Mouse (Mus musculus) left cerebral cortex, postnatal 14 days (tissue): ENCODE measurements around the gene Otog. TPM values are rescaled to one million over a fixed set of nuclear protein-coding genes. Genes with fewer than 3 reads are reported as not detected.

Experiments
- DNase-seq, 2 experiments: peaks; one replicate each; pipeline ENCODE4 v3.0.0; 2021 to 2022; ENCODE audit warnings: low spot score in 2 of 2, mixed read lengths in 1 of 2
- intact Hi-C: fragments of 180-260 bp; cut with DNase I; formaldehyde crosslinking; loops from one replicate; pipeline ENCODE4 v1.15.1; 2025
- total RNA-seq, 2 experiments: library from RNA; stranded (reverse); gene quantifications; 2 replicates each; pipeline ENCODE4 v1.2.3; 2021

Gene Otog
- total RNA-seq, 2 experiments from 2014 or later = 0.21 to 0.24 TPM

DNA sequence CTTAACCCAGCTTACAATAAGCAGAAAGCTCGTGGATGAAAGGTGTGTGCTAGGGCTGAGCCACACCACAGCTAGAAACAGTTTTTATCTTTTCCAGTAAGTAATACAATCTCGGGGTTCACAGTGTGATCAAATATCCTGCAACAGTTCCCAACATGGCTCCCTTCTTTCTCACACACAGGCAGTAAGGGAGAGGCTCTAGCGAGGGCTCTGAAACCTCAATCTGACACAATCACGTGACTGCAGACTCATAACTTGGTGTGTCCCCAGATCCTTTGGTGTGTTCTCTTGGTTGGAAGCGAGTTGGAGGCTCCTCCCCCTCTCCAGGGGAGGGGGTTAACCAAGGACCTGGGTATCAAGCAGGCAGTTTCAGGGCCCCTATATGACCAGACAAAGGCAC is 35.4 kb downstream of the Otog start:
- intact Hi-C loops = no loop called here
- no peak for DNase-seq

DNA sequence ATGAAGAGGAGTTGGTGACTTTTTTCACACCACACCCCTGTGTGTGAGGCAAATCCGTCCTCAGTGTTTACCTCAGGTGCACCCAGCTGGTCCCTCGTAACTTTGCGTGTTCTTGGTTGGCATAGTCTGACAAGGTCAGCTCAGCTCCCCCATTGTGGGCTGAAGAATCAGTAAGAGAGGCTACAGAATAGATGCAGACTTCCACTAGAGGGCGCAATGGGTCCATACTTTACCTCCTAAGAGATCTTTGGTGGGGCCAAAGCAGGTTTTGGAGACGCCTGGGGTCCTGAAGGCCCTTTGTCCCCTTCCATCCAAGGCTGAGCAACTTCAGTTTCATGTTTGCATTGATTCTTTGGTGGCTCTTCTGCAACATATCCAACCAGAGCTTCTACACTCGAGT is 39.2 kb downstream of the Otog start:
- DNase-seq = peak; percentile 67 to 80
- intact Hi-C loops = loop anchor here (2.0 kb wide), 2 partner anchors 99 to 327 kb away; no protein-coding TSS in a partner anchor

DNA sequence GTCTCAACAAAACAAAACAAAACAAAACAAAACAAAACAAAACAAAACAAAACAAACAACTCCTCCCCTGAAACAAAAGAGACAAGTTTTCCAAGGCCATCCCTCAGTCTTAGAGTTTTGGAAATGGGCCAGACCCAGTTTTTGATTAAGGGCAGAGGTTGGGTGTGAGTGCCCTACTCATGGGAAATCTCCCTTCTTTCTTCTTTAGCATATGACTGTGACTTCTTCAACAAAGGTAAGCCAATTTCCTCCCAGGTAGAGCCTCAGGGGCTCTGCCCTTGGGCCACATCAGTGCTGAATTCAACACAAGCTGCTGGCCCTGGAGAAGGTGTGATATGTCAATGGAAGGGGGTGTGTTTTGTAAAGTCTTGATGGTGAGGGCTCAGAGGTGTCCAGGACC is 40.1 kb downstream of the Otog start:
- no peak for DNase-seq
- intact Hi-C loops = loop anchor here (2.0 kb wide), 2 partner anchors 98 to 326 kb away; no protein-coding TSS in a partner anchor

DNA sequence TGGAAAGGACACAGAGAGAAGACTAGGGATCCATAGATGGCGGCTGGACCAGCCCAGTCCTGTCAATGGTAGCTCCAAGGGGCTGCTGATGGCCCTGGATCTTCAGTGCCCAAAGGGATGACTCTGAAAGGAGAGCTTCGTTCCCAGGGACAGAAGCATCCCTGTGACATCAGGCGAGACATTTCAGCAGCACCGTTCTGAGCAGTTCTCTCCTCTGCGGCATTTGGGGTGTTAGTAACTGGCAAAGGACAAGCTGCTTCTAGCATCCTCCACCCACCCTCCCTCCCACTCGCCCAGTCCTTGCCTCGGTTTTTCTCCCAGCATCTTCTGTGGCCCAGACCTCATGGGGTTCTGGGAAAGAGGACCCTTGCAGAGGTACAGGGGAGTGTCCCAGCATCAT is 41.5 kb downstream of the Otog start:
- intact Hi-C loops = no loop called here
- no peak for DNase-seq

DNA sequence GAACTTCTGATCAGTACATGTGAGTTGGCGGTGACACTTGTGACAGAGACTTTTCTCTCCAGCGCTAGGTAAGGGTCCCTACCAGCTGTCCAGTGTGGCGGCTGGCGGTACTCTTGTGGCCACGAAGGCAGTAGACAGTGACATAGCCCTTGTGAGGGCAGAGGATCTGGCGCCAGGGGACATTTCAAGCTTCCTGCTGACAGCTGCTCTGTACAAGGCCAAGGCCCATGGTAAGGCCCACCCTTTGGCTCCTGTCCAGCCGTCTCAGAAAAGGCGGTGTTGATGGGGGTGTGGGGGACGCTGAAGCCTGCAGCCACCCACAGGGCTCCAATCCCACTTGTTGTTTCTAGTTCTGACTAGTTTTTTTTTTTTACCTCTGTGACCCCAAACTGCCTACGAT is 42.9 kb downstream of the Otog start:
- intact Hi-C loops = no loop called here
- DNase-seq = no peak

DNA sequence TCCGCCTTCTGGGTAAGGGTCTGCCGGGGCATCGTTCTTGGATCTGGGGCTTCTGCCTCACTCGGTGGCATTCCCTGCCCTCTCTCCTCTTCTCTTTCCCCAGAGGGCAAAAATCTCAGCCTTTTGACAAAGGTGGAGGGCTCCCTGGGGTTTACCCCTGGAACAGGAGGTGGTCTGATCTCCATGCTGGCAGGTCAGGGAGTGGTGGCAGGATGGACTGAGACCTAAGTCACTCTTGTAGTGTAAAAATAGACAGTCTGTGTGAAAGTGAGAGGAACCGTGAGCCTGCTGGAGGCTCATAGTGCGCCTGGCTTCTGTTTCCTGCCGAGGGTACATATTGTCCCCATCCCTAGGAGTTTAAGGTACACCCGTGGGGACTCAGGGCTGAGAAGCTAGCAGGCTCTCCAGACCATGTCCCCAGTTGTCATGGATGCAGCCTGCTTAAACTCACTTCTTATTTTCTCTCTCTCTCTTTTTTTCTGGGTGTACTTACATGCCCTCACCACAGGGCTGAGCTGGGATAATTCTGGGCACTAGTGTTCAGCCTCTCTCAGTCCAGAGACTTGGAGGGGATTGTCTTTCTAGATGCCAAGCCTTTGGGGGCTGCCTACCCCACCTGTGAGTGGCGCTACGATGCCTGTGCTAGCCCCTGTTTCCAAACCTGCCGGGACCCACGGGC is 44.5 kb downstream of the Otog start:
- intact Hi-C loops = no loop called here
- peak in 1 of 2 experiments; percentile 53 for DNase-seq

DNA sequence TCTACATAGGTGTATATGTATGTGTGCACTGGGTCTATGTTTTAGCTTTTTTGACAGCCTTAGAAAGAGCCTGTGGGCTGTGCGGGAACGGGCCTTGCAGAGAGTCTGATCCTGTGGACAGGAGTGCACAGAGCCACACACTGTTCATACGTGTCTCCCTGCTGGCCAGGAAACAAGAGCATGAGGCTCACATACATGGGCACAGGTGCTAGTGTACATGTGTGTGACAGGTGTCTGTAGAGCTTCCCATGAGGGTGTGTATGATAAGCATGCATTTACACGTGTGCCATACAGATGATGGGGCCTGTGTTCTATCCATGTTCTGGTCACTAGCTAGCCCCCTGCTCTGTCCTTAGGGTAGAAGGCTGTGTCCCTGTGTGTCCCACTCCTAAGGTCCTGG is 45.6 kb downstream of the Otog start:
- intact Hi-C loops = no loop called here
- DNase-seq = no peak

DNA sequence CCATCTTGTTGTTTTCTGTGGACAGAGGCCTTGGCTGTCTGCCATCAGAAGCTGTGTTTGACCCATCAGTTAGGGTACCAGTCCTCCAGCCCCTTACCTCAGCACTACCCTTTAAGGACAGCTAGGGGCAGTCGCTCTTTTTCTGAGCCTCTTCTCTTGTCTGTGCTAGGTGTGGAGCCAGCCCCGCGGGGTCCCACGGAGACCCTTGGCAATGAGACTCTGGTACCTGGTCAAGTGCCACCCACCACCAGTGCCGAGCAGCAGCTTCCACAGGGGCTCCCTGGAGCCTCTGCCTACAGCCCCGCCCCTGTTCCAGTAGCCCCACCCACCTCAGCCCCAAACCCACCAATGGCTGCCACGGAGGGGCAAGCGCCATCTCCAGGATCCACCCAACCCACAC is 46.3 kb downstream of the Otog start:
- intact Hi-C loops = no loop called here
- DNase-seq = no peak

DNA sequence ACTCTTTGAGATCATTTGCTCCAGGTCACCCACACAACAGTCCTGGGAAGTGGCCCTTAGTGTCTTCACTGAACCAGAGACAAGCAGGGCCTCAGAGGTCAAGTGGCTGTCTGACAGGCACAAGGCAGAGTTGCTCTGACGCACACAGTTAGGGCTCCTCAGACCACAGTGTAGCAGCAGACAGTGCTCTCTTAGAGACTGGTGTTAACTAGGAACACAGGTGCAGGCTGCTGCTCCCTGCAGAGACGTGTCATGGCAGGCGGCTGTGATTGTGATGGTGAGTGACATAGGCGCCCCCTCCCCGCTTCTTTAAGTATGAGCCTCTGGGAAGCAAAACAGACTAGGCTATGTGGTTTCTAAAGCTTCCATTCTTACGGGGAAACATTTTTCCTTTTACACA is 55.5 kb downstream of the Otog start:
- DNase-seq = no peak

DNA sequence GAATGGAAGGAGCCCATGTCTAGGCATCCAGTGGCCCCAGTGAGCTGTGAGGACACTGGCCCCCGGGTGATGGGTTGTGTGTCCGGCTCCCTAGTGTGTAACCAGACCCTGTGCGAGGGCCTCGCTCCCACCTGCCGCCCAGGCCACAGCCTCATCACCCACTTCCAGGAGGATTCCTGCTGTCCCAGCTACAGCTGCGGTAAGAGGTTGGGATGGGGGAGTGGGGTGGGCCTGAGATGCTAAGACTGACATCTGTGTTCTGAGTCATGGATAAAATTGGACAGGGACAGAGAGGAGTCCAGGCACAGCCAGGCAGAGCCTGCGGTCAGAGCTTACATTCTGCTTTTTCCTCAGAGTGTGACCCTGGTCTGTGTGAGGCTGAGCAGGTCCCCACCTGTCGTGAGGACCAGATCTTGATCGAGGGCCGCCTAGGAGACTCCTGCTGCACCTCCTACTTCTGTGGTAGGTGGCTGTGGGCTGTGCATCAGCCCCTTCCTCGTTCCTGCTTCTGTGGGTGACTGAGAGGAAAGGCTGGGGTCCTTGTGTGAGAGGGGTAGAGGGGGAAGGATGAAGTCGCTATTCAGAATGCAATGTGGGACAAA is 60.3 kb downstream of the Otog start:
- intact Hi-C loops = no loop called here
- DNase-seq = no peak

More for the DNA sequence above, 55.5 kb downstream of the Otog start:
- intact Hi-C loops = no loop called here

DNA sequence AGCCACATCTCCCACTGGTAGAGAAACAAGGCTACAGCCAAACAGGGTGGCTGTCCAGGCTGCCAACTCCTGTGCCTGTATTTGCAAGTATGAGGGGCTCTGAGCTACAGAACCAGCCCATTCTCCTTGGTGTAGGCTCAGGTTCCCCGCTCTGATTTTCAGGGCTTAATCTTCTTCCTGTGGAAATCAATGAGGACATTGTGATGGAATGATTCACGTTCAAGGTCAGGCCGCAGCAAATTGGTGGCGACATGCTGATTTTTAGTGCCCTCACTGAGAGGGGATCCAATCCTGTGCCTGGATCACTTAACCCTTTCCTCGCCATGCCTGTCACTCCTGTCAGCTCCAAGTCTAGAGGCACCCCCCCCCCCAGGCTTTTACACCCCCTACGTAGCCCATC is 72.7 kb downstream of the Otog start:
- intact Hi-C loops = no loop called here
- DNase-seq = no peak

DNA sequence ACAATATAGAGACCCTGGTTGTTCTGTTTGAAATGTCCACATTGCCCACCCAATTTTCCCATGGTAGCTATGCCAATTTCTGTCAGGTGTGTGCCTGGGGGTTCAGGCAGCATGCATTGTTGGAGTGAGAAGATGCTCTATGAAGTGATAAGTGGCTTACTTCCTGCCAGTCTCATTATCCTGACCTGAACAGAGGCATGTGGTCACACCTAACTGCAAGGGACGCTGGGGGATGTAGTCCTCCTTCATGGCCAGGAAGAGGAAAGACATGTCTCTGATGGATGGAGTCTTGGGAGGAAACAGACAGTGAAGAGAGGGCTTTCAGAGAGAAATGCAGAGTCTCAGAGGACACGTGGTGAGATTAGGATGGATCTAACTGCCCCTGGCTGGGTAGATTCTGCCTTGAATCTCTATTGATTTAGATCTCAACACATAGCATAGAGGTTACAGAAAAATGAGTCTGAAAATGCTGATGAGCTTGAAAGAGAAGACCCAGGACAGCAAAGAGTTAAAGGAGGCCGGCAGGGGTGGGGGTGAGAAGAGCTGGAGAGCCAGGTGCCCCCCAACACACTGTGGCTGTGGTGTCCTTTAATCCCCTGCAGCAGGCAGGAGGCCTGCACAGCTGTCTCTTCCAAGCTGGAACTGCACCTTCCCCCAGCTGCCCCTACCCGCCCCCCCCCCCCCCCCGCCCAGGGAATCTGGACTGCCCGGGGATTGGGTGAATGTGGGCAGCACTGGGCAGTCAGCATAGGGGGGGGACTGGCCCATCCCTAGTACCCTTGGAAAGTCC is 73.6 kb downstream of the Otog start:
- intact Hi-C loops = no loop called here
- DNase-seq = no peak

DNA sequence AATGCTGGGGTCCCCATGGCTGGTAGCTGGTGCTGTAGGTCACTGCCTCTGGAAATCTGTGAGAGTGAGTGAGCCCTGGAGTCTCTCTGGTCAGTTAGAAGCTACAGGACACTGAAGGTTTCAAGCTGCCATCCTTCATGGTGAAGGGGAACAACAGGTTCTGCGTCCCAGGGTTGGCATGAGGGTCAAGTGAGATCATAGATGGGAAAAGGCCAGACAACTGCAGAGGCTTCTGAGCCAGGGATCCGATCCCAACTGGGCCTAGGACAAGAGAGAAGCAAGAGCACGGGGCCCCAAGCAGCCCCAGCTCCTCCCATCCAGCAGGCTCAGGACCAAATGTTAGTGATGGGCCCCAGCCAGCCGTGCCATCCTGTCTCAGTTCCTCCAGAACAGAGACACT is 74.9 kb downstream of the Otog start:
- intact Hi-C loops = no loop called here
- DNase-seq = no peak

DNA sequence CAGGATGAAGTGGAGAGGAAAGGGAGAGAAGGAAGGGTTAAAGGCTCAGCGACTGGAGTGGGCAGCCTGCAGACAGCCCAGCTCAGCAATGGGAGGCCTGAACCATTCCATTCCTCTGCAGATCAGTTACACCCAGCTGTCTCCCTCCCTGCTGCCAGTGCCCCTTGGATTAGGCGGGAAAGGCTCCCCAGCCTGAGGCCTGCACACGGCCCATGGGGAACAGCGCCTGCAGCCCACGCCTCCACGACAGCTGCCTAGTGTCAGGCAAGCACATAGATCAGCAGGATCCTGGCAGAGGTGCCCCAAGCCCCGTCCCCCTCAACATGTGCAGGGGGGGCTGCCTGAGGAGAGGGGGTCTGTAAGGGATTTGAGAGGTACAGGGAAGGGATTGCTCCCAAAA is 76.2 kb downstream of the Otog start:
- no peak for DNase-seq
- intact Hi-C loops = no loop called here

DNA sequence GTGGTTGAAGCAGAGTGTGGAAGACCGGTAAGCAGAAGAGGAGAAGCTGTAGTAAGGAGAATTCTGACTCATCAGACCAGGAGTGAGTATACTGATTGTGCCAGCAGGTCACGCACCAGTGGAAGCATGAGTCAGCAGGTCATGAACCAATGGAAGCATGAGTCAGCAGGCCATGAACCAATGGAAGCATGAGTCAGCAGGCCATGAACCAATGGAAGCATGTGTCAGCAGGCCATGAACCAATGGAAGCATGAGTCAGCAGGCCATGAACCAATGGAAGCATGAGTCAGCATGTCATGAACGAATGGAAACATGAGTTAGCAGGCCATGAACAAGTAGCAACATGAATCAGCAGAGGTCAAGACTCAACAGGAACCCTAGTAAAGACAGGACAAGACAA is 80.5 kb downstream of the Otog start:
- DNase-seq = no peak
- intact Hi-C loops = no loop called here

DNA sequence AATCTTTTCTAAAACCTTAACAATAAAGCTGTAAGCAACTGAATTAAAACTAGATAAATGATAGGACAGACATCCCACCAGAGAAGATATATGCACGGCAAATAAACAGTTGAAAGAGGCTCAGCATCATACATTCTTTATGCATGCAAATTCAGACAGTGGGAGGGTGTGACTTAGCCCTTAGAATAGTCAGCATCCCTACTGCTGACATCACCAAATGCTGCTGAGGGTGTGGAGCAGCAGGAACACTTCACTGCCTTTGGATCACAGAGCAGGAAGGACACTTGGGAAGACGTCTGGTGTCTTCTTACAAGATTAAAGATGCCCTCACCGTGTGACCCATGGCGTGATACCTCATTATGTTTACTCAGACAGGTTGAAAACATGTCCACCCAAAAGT is 87.1 kb downstream of the Otog start:
- intact Hi-C loops = no loop called here
- peak in 1 of 2 experiments; percentile 28 for DNase-seq

DNA sequence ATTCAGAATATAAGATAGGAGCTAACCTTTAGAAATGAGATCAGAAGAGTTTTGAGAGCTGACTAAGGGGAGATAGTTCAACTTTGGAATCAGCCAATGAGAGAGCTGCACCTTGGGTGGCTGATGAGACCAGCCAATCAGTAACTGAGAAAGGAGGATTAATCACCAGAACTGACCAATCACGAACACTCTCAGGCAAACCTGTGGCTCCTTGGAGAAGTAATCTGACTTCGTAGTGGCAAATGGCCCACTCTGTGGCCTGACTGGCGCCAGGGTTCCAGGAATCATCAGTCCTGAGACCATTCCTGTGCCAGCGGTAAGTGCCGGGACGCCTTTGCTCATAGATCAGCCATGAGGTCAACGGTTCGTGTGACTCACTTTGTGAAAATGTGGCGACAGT is 96.6 kb downstream of the Otog start:
- intact Hi-C loops = no loop called here
- DNase-seq = no peak

DNA sequence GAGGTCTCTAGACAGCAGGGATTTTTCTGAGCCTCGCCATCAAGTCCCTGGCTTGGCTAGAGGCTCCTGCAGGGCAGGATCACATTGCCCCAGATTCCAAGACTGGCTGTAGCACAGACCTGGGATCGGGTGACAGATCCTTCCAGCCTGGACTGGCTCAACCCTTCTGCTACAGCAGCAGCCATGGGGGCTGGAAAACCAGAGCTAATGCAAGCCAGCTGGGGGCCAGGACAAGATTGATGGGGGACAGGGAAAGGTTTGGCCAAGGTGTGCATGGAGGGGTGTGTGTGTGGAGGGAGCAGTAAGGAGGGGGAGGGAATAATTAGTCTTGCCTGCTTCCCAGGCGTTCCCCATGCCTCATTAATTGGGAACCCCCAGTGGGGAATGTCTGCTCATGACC is 99.0 kb downstream of the Otog start:
- DNase-seq = no peak
- intact Hi-C loops = no loop called here

DNA sequence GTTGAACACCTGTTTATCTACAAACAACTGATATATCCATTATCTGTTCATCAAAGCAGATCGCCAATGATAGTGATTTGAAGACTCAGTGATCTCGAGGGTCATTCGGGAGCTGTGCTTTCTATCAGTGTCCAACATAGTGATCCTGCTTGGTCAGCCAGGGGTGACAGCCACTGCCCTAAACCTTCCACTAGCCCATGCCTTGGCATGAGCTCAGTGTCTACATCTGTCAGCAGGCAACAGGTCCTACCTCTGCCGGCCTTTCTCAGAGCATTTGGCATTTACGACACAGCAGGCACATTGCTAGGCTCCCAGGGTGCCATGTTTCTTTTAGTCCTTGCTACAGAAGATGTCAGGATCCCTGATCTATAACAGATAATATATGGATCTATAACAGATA is 99.5 kb downstream of the Otog start:
- no peak for DNase-seq
- intact Hi-C loops = no loop called here

DNA sequence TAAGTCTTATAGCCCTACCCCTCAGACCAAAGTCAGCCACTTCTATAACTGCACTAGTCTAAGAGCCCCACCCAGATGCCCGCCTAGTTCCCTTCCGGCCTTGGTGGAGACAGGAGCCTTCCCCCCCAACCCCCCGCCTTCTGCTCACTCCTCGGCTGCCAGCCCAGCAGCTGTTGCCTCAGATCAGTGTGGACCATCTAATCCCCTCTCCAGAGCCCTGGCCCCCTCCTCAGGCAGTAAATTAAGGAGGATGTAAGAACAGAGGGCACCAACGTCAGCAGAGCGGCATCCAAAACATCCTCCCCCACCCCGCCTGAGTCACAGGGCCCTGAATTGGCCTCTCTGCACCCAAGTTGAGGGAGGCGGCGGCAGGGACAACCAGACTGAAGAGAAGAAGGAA is 100.7 kb downstream of the Otog start:
- intact Hi-C loops = no loop called here
- no peak for DNase-seq

DNA sequence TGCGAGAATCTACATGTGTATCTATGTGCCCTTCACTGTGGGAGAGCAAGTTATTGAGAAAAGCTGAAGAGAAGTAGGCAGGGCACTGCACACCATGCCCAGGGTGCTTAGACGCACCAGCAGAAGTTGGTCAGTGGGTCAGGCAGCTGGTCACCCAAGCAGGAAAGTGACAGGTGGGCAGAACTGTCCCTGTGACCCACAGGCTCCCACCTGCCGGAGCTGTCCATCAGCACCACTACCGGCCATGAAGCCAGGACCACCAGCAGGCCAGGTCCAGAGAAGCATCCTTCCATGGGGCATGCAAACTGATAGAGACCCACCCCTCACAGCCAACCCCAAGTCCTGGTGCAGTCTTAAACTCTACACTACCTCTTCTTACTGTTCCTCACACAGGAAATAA is 106.9 kb downstream of the Otog start:
- no peak for DNase-seq
- intact Hi-C loops = no loop called here
